Mouse (Mus musculus) pancreas, adult 10 weeks (tissue): Measurements from ENCODE around the gene Galr2. TPM values are rescaled to one million over a fixed set of nuclear protein-coding genes. Genes with fewer than 3 reads are reported as not detected.

ENCODE experiments used
- polyA plus RNA-seq: library from polyadenylated mRNA; stranded (reverse); fragments of 350-450 nt; fragmentation: Illumina TruSeq; extraction: RNeasy Lipid Tissue Mini Kit (QIAGEN cat#74804); gene quantifications from one replicate; pipeline ENCODE4 v1.2.3, GENCODE M21; 2015; ENCODE audit warnings: low read depth, low replicate concordance; ENCODE audit not compliant: insufficient read depth

The Galr2 gene
- not detected for polyA plus RNA-seq

GRCm38 (mm10) chr11:116280751-116281663 lies at the start of gene Galr2:
Gene Galr2 (plus strand): TSS chr11:116280939.

GRCm38 (mm10) chr11:116237742-116238395 lies 42.9 kb upstream of the Galr2 start, which contains the start of gene Evpl:
Gene Evpl (minus strand): TSS chr11:116238077.

GRCm38 (mm10) chr11:116274045-116274666 lies 6.6 kb upstream of the Galr2 start, which contains the start of gene Srp68:
Gene Srp68 (minus strand): TSS chr11:116274217.

DNA sequence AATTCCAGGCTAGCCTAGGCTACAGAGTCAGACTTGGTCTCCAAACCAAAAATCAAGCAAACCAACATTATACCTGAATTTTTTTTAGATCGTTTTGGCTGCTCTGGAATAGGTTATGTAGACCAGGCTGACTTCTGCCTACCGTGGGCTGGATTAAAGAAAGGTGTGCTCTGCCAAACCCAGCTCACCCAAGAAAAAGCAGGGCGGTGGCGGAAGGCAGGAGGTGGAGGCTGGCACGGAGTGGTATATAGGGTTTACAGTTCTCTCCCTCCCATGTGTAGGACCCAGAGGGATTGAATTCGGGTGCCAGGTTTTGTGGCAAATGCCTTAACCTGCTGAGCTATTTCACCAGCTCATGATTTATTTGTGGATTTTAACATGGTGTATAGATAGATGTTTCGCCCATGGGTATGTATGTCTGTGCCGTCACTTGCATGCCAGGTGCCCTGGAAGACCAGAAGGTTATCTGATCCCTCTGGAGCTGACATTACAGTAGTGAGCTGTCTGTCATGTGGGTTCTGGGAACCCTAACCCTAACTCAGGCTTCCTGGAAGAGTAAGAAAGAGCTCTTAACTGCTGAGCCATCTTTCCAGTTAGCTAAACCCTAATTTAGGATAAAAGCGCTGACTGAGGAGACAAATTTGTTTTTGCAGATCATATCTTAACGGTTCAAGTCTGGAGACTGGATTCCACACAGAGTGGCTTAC lies 26.4 kb downstream of the Galr2 start, which contains the start of gene Exoc7:
Gene Exoc7 (minus strand): TSS at position 215 of the 707 bp plus-strand sequence.

Other genes with a start within 250 kb of the Galr2 start
- gene Unc13d, start 203.0 kb upstream of the Galr2 start, polyA plus RNA-seq = 2.5 TPM
- 26.2 TPM for gene Wbp2, start 193.9 kb upstream of the Galr2 start, polyA plus RNA-seq
- 14.4 TPM for gene Trim47, start 153.7 kb upstream of the Galr2 start, polyA plus RNA-seq
- gene Trim65, start 149.8 kb upstream of the Galr2 start, polyA plus RNA-seq = 2.2 TPM
- gene Mrpl38, start 142.1 kb upstream of the Galr2 start, polyA plus RNA-seq = 14.6 TPM
- gene Fbf1, start 112.8 kb upstream of the Galr2 start, polyA plus RNA-seq = 8.8 TPM
- 7.9 TPM for gene Ten1, start 82.1 kb upstream of the Galr2 start, polyA plus RNA-seq
- gene Acox1, start 81.9 kb upstream of the Galr2 start, polyA plus RNA-seq = 15.4 TPM
- 1.1 TPM for gene Evpl, start 42.9 kb upstream of the Galr2 start, polyA plus RNA-seq
- gene Srp68, start 6.7 kb upstream of the Galr2 start, polyA plus RNA-seq = 30.8 TPM
- 9.2 TPM for gene Exoc7, start 26.3 kb downstream of the Galr2 start, polyA plus RNA-seq
- gene Foxj1, start 54.5 kb downstream of the Galr2 start, polyA plus RNA-seq = 1.4 TPM
- 1.6 TPM for gene Rnf157, start 132.1 kb downstream of the Galr2 start, polyA plus RNA-seq
- 10.8 TPM for gene Ubald2, start 153.2 kb downstream of the Galr2 start, polyA plus RNA-seq
- not detected for gene Qrich2, start 185.3 kb downstream of the Galr2 start, polyA plus RNA-seq
- 59.0 TPM for gene Prpsap1, start 213.3 kb downstream of the Galr2 start, polyA plus RNA-seq
- gene Sphk1, start 250.0 kb downstream of the Galr2 start, polyA plus RNA-seq = 4.7 TPM